Mouse (Mus musculus): ENCODE measurements around the gene Olfr148. TPM values are rescaled to one million over a fixed set of nuclear protein-coding genes. Genes with fewer than 3 reads are reported as not detected.

Gene Olfr148
- polyA plus RNA-seq, 1 experiment: not detected

DNA sequence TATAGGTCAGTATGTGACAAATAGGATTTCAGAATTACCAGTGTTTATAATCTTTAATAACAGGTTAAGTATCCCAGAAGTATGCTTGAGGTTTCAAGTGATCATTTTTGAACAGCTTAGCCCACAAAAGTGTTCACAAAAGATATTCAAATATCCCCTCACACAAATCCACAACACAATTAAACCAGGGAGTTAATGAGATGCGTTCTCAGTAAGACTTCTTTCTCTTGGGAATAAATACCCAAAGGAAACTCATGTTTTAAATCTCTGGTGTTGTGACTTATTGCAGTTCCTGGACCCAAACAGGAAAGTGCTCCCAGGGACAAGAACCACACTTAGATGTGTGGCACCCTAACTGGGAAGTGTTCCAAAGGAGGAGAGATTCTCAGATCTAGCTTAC is 10.6 kb downstream of the Olfr148 start, which contains the start of gene Olfr960:
Gene Olfr960, plus strand, starts transcription at position 301 of the 400 bp plus-strand sequence.
- Histone ChIP-seq H3K4me3 (no peak within 1 kb of the TSS), H3ac (ENCODE audit: control insufficient read depth, insufficient read length) (no peak within 1 kb of the TSS), H3K79me2 (ENCODE audit: control insufficient read depth, insufficient read depth) (no peaks in the 10 kb centered on the region), H3K36me3 (ENCODE audit: control insufficient read depth, insufficient read depth) (no peaks in the 10 kb centered on the region), H3K4me2 (ENCODE audit: low read depth) (no peak within 1 kb of the TSS), H3K27me3 (ENCODE audit: control insufficient read depth, insufficient read depth, insufficient read length) (no peaks in the 10 kb centered on the region)
- TF ChIP-seq POLR2A (IDR thresholded peaks at IDR 0.05; ENCODE audit: insufficient read length, low read depth) (no peak), SRF (IDR thresholded peaks at IDR 0.05; ENCODE audit: control insufficient read depth, insufficient read length, low read depth) (no peak), USF1 (IDR thresholded peaks at IDR 0.05; ENCODE audit: low read depth) (no peak), MAX (IDR thresholded peaks at IDR 0.05; ENCODE audit: low read depth) (no peak), E2F4 (IDR thresholded peaks at IDR 0.05; ENCODE audit: insufficient read depth) (no peak)

DNA sequence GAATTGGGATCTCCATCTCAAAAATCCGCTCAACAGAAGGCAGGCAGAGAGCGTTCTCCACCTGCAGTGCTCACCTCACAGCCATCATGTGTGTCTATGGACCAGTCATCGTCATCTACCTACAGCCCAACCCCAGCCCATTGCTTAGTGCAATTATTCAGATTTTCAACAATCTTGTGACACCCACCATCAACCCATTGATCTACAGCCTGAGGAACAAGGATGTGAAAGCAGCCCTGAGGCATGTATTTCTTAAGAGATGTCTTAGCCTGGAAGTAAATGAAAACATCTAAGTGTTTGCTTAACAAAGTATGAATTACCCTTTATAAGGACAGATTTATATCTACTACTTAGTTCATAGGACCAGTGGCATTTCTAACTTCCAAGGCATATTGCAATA is 13.3 kb downstream of the Olfr148 start:
- Histone ChIP-seq H3K4me3 (no peak overlapping the region), H3K27me3 (ENCODE audit: control insufficient read depth, insufficient read depth, insufficient read length) (no peaks in the 10 kb centered on the region)
- no peak for TF ChIP-seq SRF (IDR thresholded peaks at IDR 0.05; ENCODE audit: control insufficient read depth, insufficient read length, low read depth)
- TF ChIP-seq TCF12 (IDR thresholded peaks at IDR 0.05; ENCODE audit: insufficient read depth, poor library complexity, severe bottlenecking): no peak
- TF ChIP-seq MYOD1 (IDR thresholded peaks at IDR 0.05; ENCODE audit: control insufficient read depth in 1 of 3, insufficient read length in 2 of 3, low read depth in 2 of 3): no peak
- no peak for TF ChIP-seq POLR2A (IDR thresholded peaks at IDR 0.05; ENCODE audit: insufficient read length, low read depth)
- TF ChIP-seq USF1 (IDR thresholded peaks at IDR 0.05; ENCODE audit: low read depth): no peak
- no peak for TF ChIP-seq POLR2AphosphoS2 (IDR thresholded peaks at IDR 0.05; ENCODE audit: insufficient read length, low read depth)
- no peak for TF ChIP-seq CEBPB (IDR thresholded peaks at IDR 0.05; ENCODE audit: insufficient read depth, poor library complexity, severe bottlenecking)
- no peak for TF ChIP-seq E2F4 (IDR thresholded peaks at IDR 0.05; ENCODE audit: insufficient read depth)
- no peak for TF ChIP-seq REST (IDR thresholded peaks at IDR 0.05; ENCODE audit: insufficient read depth, insufficient read length)
- TF ChIP-seq TCF3 (IDR thresholded peaks at IDR 0.05; ENCODE audit: insufficient read length, low read depth): no peak
- no peak for TF ChIP-seq MYOG (IDR thresholded peaks at IDR 0.05; ENCODE audit: control insufficient read depth in 1 of 3, insufficient read depth in 1 of 3, insufficient read length in 2 of 3, low read depth in 2 of 3)
- TF ChIP-seq MAX (IDR thresholded peaks at IDR 0.05; ENCODE audit: low read depth): no peak

DNA sequence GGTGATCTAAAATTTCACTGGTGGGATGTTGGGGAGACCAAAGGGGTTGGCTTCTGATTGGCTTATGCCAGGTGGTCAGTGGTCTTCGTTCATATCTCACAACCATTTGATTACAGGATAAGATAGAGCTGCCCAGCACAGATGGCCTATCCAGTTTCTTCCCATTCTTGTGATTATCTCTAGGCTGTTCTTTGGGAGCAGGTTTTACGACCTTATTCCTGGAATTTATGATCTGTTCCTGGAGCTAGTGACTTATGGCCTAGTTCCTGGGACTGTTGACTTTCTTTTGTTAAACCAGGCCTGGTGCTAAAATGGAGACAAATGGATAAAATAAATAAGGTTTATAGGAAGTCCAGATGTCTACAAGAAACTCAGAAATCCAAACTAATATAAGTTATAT is 14.3 kb downstream of the Olfr148 start:
- Histone ChIP-seq H3K36me3 (ENCODE audit: control insufficient read depth, insufficient read depth) (no peaks in the 10 kb centered on the region), H3K4me3 (no peak overlapping the region), H3ac (ENCODE audit: control insufficient read depth, insufficient read length) (no peak overlapping the region), H3K4me2 (ENCODE audit: low read depth) (no peak overlapping the region), H3K79me2 (ENCODE audit: control insufficient read depth, insufficient read depth) (no peaks in the 10 kb centered on the region), H3K27me3 (ENCODE audit: control insufficient read depth, insufficient read depth, insufficient read length) (no peaks in the 10 kb centered on the region)
- TF ChIP-seq E2F4 (IDR thresholded peaks at IDR 0.05; ENCODE audit: insufficient read depth) (no peak), POLR2AphosphoS2 (IDR thresholded peaks at IDR 0.05; ENCODE audit: insufficient read length, low read depth) (no peak), POLR2A (IDR thresholded peaks at IDR 0.05; ENCODE audit: insufficient read length, low read depth) (no peak), TCF12 (IDR thresholded peaks at IDR 0.05; ENCODE audit: insufficient read depth, poor library complexity, severe bottlenecking) (no peak), REST (IDR thresholded peaks at IDR 0.05; ENCODE audit: insufficient read depth, insufficient read length) (no peak), USF1 (IDR thresholded peaks at IDR 0.05; ENCODE audit: low read depth) (no peak), TCF3 (IDR thresholded peaks at IDR 0.05; ENCODE audit: insufficient read length, low read depth) (no peak), SRF (IDR thresholded peaks at IDR 0.05; ENCODE audit: control insufficient read depth, insufficient read length, low read depth) (no peak)

More for the DNA sequence above, 13.3 kb downstream of the Olfr148 start:
- Histone ChIP-seq H3K36me3 (ENCODE audit: control insufficient read depth, insufficient read depth) (no peaks in the 10 kb centered on the region), H3K4me2 (ENCODE audit: low read depth) (no peak overlapping the region), H3ac (ENCODE audit: control insufficient read depth, insufficient read length) (no peak overlapping the region), H3K79me2 (ENCODE audit: control insufficient read depth, insufficient read depth) (no peaks in the 10 kb centered on the region)

DNA sequence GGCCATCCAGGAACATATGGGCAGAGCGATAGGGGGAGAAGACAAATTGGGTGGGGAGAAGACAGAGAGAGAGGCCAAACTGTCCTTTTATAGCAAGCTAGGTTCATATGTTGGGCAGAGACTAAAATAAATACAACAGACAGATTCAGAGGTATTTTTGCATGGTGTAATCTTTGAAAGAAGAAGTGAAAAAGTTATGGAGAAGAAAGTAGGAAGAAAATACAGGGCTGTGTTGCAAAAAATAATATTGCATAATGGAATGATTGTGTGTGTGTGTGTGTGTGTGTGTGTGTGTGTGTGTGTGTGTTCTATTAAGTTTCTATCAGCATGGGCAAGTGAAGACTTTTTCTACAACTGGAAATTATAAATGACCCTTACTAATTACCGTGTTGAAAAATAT is 18.6 kb downstream of the Olfr148 start:
- no peak overlapping the region for H3K4me3 ChIP-seq
- H3K27me3 ChIP-seq (ENCODE audit: control insufficient read depth, insufficient read depth, insufficient read length): no peaks in the 10 kb centered on the region
- H3ac ChIP-seq (ENCODE audit: control insufficient read depth, insufficient read length): no peak overlapping the region
- H3K79me2 ChIP-seq (ENCODE audit: control insufficient read depth, insufficient read depth): no peaks in the 10 kb centered on the region
- TF ChIP-seq E2F4 (IDR thresholded peaks at IDR 0.05; ENCODE audit: insufficient read depth): no peak
- TF ChIP-seq POLR2AphosphoS2 (IDR thresholded peaks at IDR 0.05; ENCODE audit: insufficient read length, low read depth): no peak
- no peak for TF ChIP-seq CEBPB (IDR thresholded peaks at IDR 0.05; ENCODE audit: insufficient read depth, poor library complexity, severe bottlenecking)
- no peak for TF ChIP-seq SRF (IDR thresholded peaks at IDR 0.05; ENCODE audit: control insufficient read depth, insufficient read length, low read depth)
- no peak for TF ChIP-seq USF1 (IDR thresholded peaks at IDR 0.05; ENCODE audit: low read depth)
- TF ChIP-seq TCF3 (IDR thresholded peaks at IDR 0.05; ENCODE audit: insufficient read length, low read depth): no peak
- no peak for TF ChIP-seq POLR2A (IDR thresholded peaks at IDR 0.05; ENCODE audit: insufficient read length, low read depth)
- no peak for TF ChIP-seq MYOD1 (IDR thresholded peaks at IDR 0.05; ENCODE audit: control insufficient read depth in 1 of 3, insufficient read length in 2 of 3, low read depth in 2 of 3)
- H3K36me3 ChIP-seq (ENCODE audit: control insufficient read depth, insufficient read depth): no peaks in the 10 kb centered on the region
- H3K4me2 ChIP-seq (ENCODE audit: low read depth): no peak overlapping the region

DNA sequence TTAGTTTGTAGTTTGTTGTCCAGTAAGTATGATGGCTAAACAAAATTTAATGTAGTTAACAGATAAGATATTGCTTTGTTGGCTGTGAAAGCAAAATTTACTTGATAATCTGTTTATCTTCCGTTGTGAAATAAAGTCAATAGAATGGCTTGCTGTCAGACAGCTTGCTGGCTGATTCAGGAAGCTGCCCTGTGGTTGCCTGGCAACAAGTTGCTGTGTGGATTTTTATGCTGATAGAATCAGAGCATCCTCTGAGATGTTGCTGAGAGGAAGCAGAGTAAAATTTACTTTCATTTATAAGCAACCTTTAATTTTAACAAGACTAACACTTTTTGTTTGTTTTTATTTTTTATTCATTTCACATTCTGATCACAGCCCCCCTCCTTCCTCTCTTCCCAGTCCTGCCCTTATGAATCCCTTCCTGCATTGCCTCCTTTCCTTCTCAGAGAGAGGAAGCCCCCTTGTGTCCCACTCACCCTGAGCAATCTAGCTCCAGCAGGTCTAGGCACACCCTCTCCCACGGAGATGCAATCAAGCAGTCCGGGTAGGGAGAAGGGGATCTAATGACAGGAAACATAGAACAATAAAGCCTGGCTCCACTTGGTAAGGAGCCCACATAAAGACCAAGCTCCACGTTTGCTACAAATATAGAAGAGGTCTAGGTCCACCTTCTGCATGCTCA is 23.6 kb downstream of the Olfr148 start:
- Histone ChIP-seq H3K79me2 (ENCODE audit: control insufficient read depth, insufficient read depth) (no peaks in the 10 kb centered on the region), H3K4me3 (no peak overlapping the region), H3K36me3 (ENCODE audit: control insufficient read depth, insufficient read depth) (no peaks in the 10 kb centered on the region), H3K4me2 (ENCODE audit: low read depth) (no peak overlapping the region), H3K27me3 (ENCODE audit: control insufficient read depth, insufficient read depth, insufficient read length) (no peaks in the 10 kb centered on the region), H3ac (ENCODE audit: control insufficient read depth, insufficient read length) (no peak overlapping the region)
- TF ChIP-seq POLR2A (IDR thresholded peaks at IDR 0.05; ENCODE audit: insufficient read length, low read depth) (no peak), SRF (IDR thresholded peaks at IDR 0.05; ENCODE audit: control insufficient read depth, insufficient read length, low read depth) (no peak), TCF12 (IDR thresholded peaks at IDR 0.05; ENCODE audit: insufficient read depth, poor library complexity, severe bottlenecking) (no peak), USF1 (IDR thresholded peaks at IDR 0.05; ENCODE audit: low read depth) (no peak), CEBPB (IDR thresholded peaks at IDR 0.05; ENCODE audit: insufficient read depth, poor library complexity, severe bottlenecking) (no peak), MYOD1 (IDR thresholded peaks at IDR 0.05; ENCODE audit: control insufficient read depth in 1 of 3, insufficient read length in 2 of 3, low read depth in 2 of 3) (no peak), POLR2AphosphoS2 (IDR thresholded peaks at IDR 0.05; ENCODE audit: insufficient read length, low read depth) (no peak), TCF3 (IDR thresholded peaks at IDR 0.05; ENCODE audit: insufficient read length, low read depth) (no peak), REST (IDR thresholded peaks at IDR 0.05; ENCODE audit: insufficient read depth, insufficient read length) (no peak), MYOG (IDR thresholded peaks at IDR 0.05; ENCODE audit: control insufficient read depth in 1 of 3, insufficient read depth in 1 of 3, insufficient read length in 2 of 3, low read depth in 2 of 3) (no peak), MAX (IDR thresholded peaks at IDR 0.05; ENCODE audit: low read depth) (no peak), E2F4 (IDR thresholded peaks at IDR 0.05; ENCODE audit: insufficient read depth) (no peak)

Data from myocyte (in vitro differentiated cells).